Mouse (Mus musculus) myocyte (in vitro differentiated cells): ENCODE results near the gene Ebi3. TPM values are rescaled to one million over a fixed set of nuclear protein-coding genes. Genes with fewer than 3 reads are reported as not detected.

Experiments
- H3K27me3 ChIP-seq: one replicate; pipeline ENCODE4 v1.6.1; 2011; ENCODE audit not compliant: control insufficient read depth, insufficient read depth, insufficient read length
- H3K36me3 ChIP-seq: one replicate; pipeline ENCODE4 v1.6.1; 2011; ENCODE audit not compliant: control insufficient read depth, insufficient read depth
- H3K4me2 ChIP-seq: one replicate; pipeline ENCODE4 v1.6.1; 2011; ENCODE audit warnings: low read depth, control low read depth
- H3K4me3 ChIP-seq: one replicate; pipeline ENCODE4 v1.5.1; 2011; ENCODE audit warnings: mild to moderate bottlenecking, control low read depth, moderate library complexity
- H3K79me2 ChIP-seq: one replicate; pipeline ENCODE4 v1.6.1; 2011; ENCODE audit not compliant: control insufficient read depth, insufficient read depth
- H3ac ChIP-seq: one replicate; pipeline ENCODE4 v1.6.1; 2011; ENCODE audit not compliant: control insufficient read depth, insufficient read length
- CEBPB ChIP-seq: IDR thresholded peaks from 2 replicates; pipeline ENCODE4 v1.6.1; 2011; ENCODE audit warnings: mild to moderate bottlenecking, moderate library complexity; ENCODE audit not compliant: poor library complexity, insufficient read depth, severe bottlenecking
- E2F4 ChIP-seq: IDR thresholded peaks from one replicate; pipeline ENCODE4 v1.6.1; 2011; ENCODE audit warnings: mild to moderate bottlenecking, control low read depth, moderate library complexity; ENCODE audit not compliant: insufficient read depth
- MAX ChIP-seq: IDR thresholded peaks from one replicate; pipeline ENCODE4 v1.6.1; 2011; ENCODE audit warnings: low read depth, mild to moderate bottlenecking, control low read depth
- MYOD1 ChIP-seq, 3 experiments: IDR thresholded peaks; one replicate each; pipeline ENCODE4 v1.6.1; 2011; ENCODE audit warnings: control low read depth in 2 of 3, low read depth in 2 of 3, mild to moderate bottlenecking in 2 of 3, moderate library complexity in 1 of 3; ENCODE audit not compliant: insufficient read length in 2 of 3, control insufficient read depth in 1 of 3
- MYOG ChIP-seq, 3 experiments: IDR thresholded peaks; one replicate each; pipeline ENCODE4 v1.6.1; 2011; ENCODE audit warnings: control low read depth in 2 of 3, low read depth in 2 of 3, mild to moderate bottlenecking in 2 of 3; ENCODE audit not compliant: insufficient read length in 2 of 3, control insufficient read depth in 1 of 3, insufficient read depth in 1 of 3
- POLR2A ChIP-seq: IDR thresholded peaks from one replicate; pipeline ENCODE4 v1.6.1; 2011; ENCODE audit warnings: low read depth, mild to moderate bottlenecking, control low read depth, moderate library complexity; ENCODE audit not compliant: insufficient read length
- POLR2AphosphoS2 ChIP-seq: IDR thresholded peaks from one replicate; pipeline ENCODE4 v1.6.1; 2011; ENCODE audit warnings: low read depth, control low read depth; ENCODE audit not compliant: insufficient read length
- REST ChIP-seq: IDR thresholded peaks from one replicate; pipeline ENCODE4 v1.6.1; 2011; ENCODE audit warnings: mild to moderate bottlenecking, control low read depth, moderate library complexity; ENCODE audit not compliant: insufficient read depth, insufficient read length
- SRF ChIP-seq: IDR thresholded peaks from one replicate; pipeline ENCODE4 v1.6.1; 2011; ENCODE audit warnings: low read depth; ENCODE audit not compliant: control insufficient read depth, insufficient read length
- TCF12 ChIP-seq: IDR thresholded peaks from one replicate; pipeline ENCODE4 v1.6.1; 2011; ENCODE audit warnings: mild to moderate bottlenecking, control low read depth; ENCODE audit not compliant: poor library complexity, insufficient read depth, severe bottlenecking
- TCF3 ChIP-seq: IDR thresholded peaks from one replicate; pipeline ENCODE4 v1.6.1; 2011; ENCODE audit warnings: low read depth, control low read depth; ENCODE audit not compliant: insufficient read length
- USF1 ChIP-seq: IDR thresholded peaks from one replicate; pipeline ENCODE4 v1.6.1; 2011; ENCODE audit warnings: low read depth, mild to moderate bottlenecking, control low read depth, moderate library complexity
- polyA plus RNA-seq: library from polyadenylated mRNA; unstranded; fragments of >200 nt; fragmentation: generic; extraction: Trizol; gene quantifications from one replicate; pipeline ENCODE4 v1.2.1, GENCODE M21; 2012; ENCODE audit warnings: missing spikeins

Ebi3 gene
- polyA plus RNA-seq, 1 experiment = not detected

- H3K79me2 ChIP-seq = no peaks in the 10 kb centered on the region
- peak overlapping the region; percentile 78 for H3ac ChIP-seq
- H3K36me3 ChIP-seq = no peaks in the 10 kb centered on the region
- H3K27me3 ChIP-seq = peaks cover 4% of the 10 kb centered on the region
- H3K4me2 ChIP-seq = peak overlapping the region; percentile 80
- TF ChIP-seq MYOD1 (IDR thresholded peaks at IDR 0.05; ENCODE audit: control insufficient read depth in 1 of 3, insufficient read length in 2 of 3, low read depth in 2 of 3) (no peak), CEBPB (no peak), POLR2AphosphoS2 (no peak), E2F4 (no peak), SRF (no peak), MAX (no peak), POLR2A (no peak), USF1 (no peak), TCF12 (no peak), TCF3 (no peak)
- peak overlapping the region; percentile 53 for H3K4me3 ChIP-seq
These were observed 6.7 kb upstream of the Ebi3 start for GRCm38 (mm10) chr17:55945696-55946095.

GRCm38 (mm10) chr17:55948647-55949046 lies 3.8 kb upstream of the Ebi3 start:
- Histone ChIP-seq H3K36me3 (no peaks in the 10 kb centered on the region), H3K4me2 (no peak overlapping the region), H3K79me2 (no peaks in the 10 kb centered on the region), H3ac (no peak overlapping the region), H3K27me3 (peaks cover 22% of the 10 kb centered on the region), H3K4me3 (no peak overlapping the region)
- TF ChIP-seq POLR2AphosphoS2 = no peak
- TF ChIP-seq E2F4 = no peak
- TF ChIP-seq POLR2A = no peak
- no peak for TF ChIP-seq MYOD1 (IDR thresholded peaks at IDR 0.05; ENCODE audit: control insufficient read depth in 1 of 3, insufficient read length in 2 of 3, low read depth in 2 of 3)
- TF ChIP-seq TCF12 = no peak
- no peak for TF ChIP-seq CEBPB
- no peak for TF ChIP-seq REST
- TF ChIP-seq MYOG (IDR thresholded peaks at IDR 0.05; ENCODE audit: control insufficient read depth in 1 of 3, insufficient read depth in 1 of 3, insufficient read length in 2 of 3, low read depth in 2 of 3) = no peak
- TF ChIP-seq USF1 = no peak
- TF ChIP-seq MAX = no peak
- no peak for TF ChIP-seq SRF
- no peak for TF ChIP-seq TCF3

GRCm38 (mm10) chr17:55949400-55949799 lies 3.0 kb upstream of the Ebi3 start, which contains the start of gene Zfp119b:
Gene Zfp119b (minus strand): TSS chr17:55949500.
- H3K79me2 ChIP-seq = no peaks in the 10 kb centered on the region
- H3K27me3 ChIP-seq = peaks cover 30% of the 10 kb centered on the region
- no peak for TF ChIP-seq E2F4
- no peak for TF ChIP-seq TCF3
- TF ChIP-seq MAX = no peak
- TF ChIP-seq REST = no peak
- TF ChIP-seq MYOD1 (IDR thresholded peaks at IDR 0.05; ENCODE audit: control insufficient read depth in 1 of 3, insufficient read length in 2 of 3, low read depth in 2 of 3) = no peak
- TF ChIP-seq USF1 = no peak
- TF ChIP-seq SRF = no peak
- no peak for TF ChIP-seq TCF12
- no peak for TF ChIP-seq POLR2AphosphoS2
- no peak for TF ChIP-seq MYOG (IDR thresholded peaks at IDR 0.05; ENCODE audit: control insufficient read depth in 1 of 3, insufficient read depth in 1 of 3, insufficient read length in 2 of 3, low read depth in 2 of 3)
- no peak for TF ChIP-seq CEBPB
- no peak for TF ChIP-seq POLR2A
- H3K4me3 ChIP-seq = no peak within 1 kb of the TSS
- no peak within 1 kb of the TSS for H3K4me2 ChIP-seq
- no peaks in the 10 kb centered on the region for H3K36me3 ChIP-seq
- H3ac ChIP-seq = no peak within 1 kb of the TSS

- Histone ChIP-seq H3K27me3 (peaks cover 30% of the 10 kb centered on the region), H3K4me2 (no peak overlapping the region), H3ac (no peak overlapping the region), H3K36me3 (no peaks in the 10 kb centered on the region), H3K79me2 (no peaks in the 10 kb centered on the region), H3K4me3 (no peak overlapping the region)
- no peak for TF ChIP-seq MYOD1 (IDR thresholded peaks at IDR 0.05; ENCODE audit: control insufficient read depth in 1 of 3, insufficient read length in 2 of 3, low read depth in 2 of 3)
- TF ChIP-seq USF1 = no peak
- no peak for TF ChIP-seq MYOG (IDR thresholded peaks at IDR 0.05; ENCODE audit: control insufficient read depth in 1 of 3, insufficient read depth in 1 of 3, insufficient read length in 2 of 3, low read depth in 2 of 3)
- TF ChIP-seq TCF3 = no peak
- no peak for TF ChIP-seq POLR2AphosphoS2
- no peak for TF ChIP-seq TCF12
- no peak for TF ChIP-seq CEBPB
- no peak for TF ChIP-seq POLR2A
- no peak for TF ChIP-seq SRF
- no peak for TF ChIP-seq REST
- no peak for TF ChIP-seq E2F4
- no peak for TF ChIP-seq MAX
These were observed 1.8 kb upstream of the Ebi3 start for GRCm38 (mm10) chr17:55950601-55951000.
